8 mouse cellular contexts compared by ENCODE assay signal in the genomic region with DNA sequence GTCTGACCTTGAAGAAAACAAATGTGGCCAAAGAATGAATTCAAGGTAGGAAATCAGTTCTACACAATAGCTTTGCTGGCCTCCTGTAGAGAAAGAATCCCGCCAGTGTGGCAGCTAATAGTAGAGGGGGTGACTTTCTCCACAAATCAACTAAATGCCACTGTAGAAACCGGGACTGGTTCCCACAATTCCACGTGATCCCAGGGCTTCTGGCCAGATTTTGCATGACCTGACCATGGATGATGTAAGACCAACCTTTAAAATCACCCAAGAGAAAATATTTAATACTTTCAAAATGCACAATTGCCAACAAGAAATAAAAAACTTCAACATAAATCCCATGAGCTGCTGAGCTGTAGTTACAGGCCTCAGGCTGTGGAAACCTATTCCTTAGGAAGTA. TPM values are rescaled to one million over a fixed set of nuclear protein-coding genes. Genes with fewer than 3 reads are reported as not detected.
DNase-seq lines count a peak whose midpoint lies in the region; ATAC-seq and TF ChIP-seq lines count a peak whose summit lies in the region.

No protein-coding gene starts in this region.

- H3K4me1 ChIP-seq in testis, adult 2 months (ENCODE audit: control insufficient read depth, insufficient read depth, low read length): peaks cover 2% of the 10 kb centered on the region; the same call in 1 of the 2 replicates
- H3K4me1 ChIP-seq in midbrain, embryonic 13.5 days (replicated peaks): peaks cover 19% of the 10 kb centered on the region

- no peak overlapping the region for H3K9ac ChIP-seq in midbrain, embryonic 13.5 days (replicated peaks)

- no peak for ATAC-seq in midbrain, embryonic 13.5 days

- H3K4me2 ChIP-seq in midbrain, embryonic 13.5 days (replicated peaks): no peak overlapping the region

- H3K9me3 ChIP-seq in midbrain, embryonic 13.5 days: no peaks in the 10 kb centered on the region

- WGBS in midbrain, embryonic 13.5 days: 44% methylated on average over 3 of the region's 3 CpGs

- H3K36me3 ChIP-seq in testis, adult 2 months (ENCODE audit: control insufficient read depth, insufficient read depth, low read length): no peaks in the 10 kb centered on the region
- H3K36me3 ChIP-seq in midbrain, embryonic 13.5 days: no peaks in the 10 kb centered on the region

- no peak for TF ChIP-seq POLR2A in testis, adult 2 months (IDR thresholded peaks at IDR 0.05; ENCODE audit: control insufficient read depth, low read depth, low read length)

- no peak for TF ChIP-seq CTCF in testis, adult 2 months (IDR thresholded peaks at IDR 0.05; ENCODE audit: control insufficient read depth, insufficient read depth, insufficient replicate concordance, low read depth, low read length)

- peak overlapping the region; percentile 64 for H3K4me3 ChIP-seq in testis, adult 2 months (ENCODE audit: control insufficient read depth, low read depth, low read length)
- H3K4me3 ChIP-seq in midbrain, embryonic 13.5 days (replicated peaks): no peak overlapping the region

- H3K27me3 ChIP-seq in testis, adult 2 months (ENCODE audit: control insufficient read depth, insufficient read depth, low read length): no peaks in the 10 kb centered on the region
- H3K27me3 ChIP-seq in midbrain, embryonic 13.5 days: no peaks in the 10 kb centered on the region

- H3K27ac ChIP-seq in testis, adult 2 months (ENCODE audit: control insufficient read depth, insufficient read depth, low read depth, low read length): no peak overlapping the region
- H3K27ac ChIP-seq in midbrain, embryonic 13.5 days: no peak overlapping the region

- DNase-seq in heart, adult 18-20 months: peak; percentile 24 to 52
- no peak for DNase-seq in heart, adult 11 months
- DNase-seq in testis, postnatal 14 days (ENCODE audit: low spot score): no peak
- DNase-seq in kidney, adult 9 months: peak; percentile 78
- DNase-seq in thymus, postnatal 36 days: no peak
- DNase-seq in urinary bladder, postnatal 25 days (ENCODE audit: low spot score): no peak

RNA-seq across cellular contexts. Expression of gene Ipo5, which starts 1.6 kb away (rescaled TPM):
- 100 to 1,000 TPM; 114 to 118 TPM for total RNA-seq in heart, adult 18-20 months (2021)
- polyA plus RNA-seq in testis, adult 2 months (2012; rRNA removed): 333 and 360 TPM in 2 replicates
- 69.8 and 70.2 TPM in 2 replicates for polyA plus RNA-seq in midbrain, embryonic 13.5 days (2015; fragmentation: Nextera tagmentation; extraction: Ambion mirVana)

Comparison
In these comparisons a context has a peak if more than half of its experiments do, and no peak if none do; other contexts are left out.
1. DNase-seq: peak in heart, adult 18-20 months (2 of 2) and kidney, adult 9 months (single experiment); none in heart, adult 11 months (single experiment), testis, postnatal 14 days (single experiment), thymus, postnatal 36 days (0 of 2) and urinary bladder, postnatal 25 days (single experiment).